Mouse (Mus musculus) heart, postnatal 25 days (tissue): ENCODE data around the gene Rerg. TPM values are rescaled to one million over a fixed set of nuclear protein-coding genes. Genes with fewer than 3 reads are reported as not detected.

Experiments used
- DNase-seq: peaks from one replicate; pipeline ENCODE4 v3.0.0; 2022; ENCODE audit warnings: low spot score
- intact Hi-C: fragments of 180-260 bp; cut with DNase I; formaldehyde crosslinking; loops from one replicate; pipeline ENCODE4 v1.15.1; 2025
- total RNA-seq, 2 experiments: library from RNA; stranded (reverse); gene quantifications; 2 replicates each; pipeline ENCODE4 v1.2.3; 2021

Rerg gene
- total RNA-seq, 2 experiments from 2014 or later: 3.5 to 4.8 TPM

DNA sequence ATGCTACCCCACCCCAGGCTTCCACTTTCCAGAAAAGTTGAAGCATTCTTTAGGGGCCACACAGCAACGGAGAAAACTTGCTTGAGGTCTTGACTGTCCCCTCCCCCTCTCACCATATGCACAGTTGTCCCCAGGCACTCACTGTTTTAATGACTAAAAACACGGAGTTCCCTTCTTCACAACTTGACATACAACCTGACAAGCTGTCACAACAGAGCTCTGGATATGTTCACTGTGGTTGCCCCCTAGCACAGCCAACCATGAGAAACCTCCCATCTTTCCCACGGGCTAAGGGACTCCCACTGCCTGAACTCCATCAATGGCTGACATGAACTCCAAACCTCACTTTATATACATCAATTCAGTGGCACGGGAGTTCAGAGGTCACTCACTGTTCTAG, 3.5 kb downstream of the Rerg start:
- intact Hi-C loops: loop anchor here (5.0 kb wide), 1 partner anchor 175 kb away; no protein-coding TSS in a partner anchor
- DNase-seq: no peak

DNA sequence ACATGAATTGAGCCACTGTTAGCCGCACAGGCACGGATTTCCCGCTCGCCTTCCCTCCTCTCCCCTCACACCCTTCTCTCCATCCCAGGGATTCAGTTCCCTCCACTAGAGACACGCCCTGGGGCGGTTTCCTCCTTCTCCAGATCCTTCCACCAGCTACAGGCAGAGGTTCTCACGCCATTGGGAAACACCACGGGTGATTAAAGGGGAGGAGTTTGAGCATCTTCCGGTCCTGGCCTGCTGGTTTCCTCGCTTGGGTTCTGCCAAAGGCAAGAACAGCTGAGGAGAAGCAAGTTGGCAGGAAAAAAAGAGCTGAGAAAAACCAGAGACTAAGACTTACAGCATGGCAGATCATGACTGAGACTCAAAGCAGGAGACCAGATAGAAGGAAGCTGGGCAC, 6.7 kb downstream of the Rerg start:
- intact Hi-C loops: no loop called here
- no peak for DNase-seq

DNA sequence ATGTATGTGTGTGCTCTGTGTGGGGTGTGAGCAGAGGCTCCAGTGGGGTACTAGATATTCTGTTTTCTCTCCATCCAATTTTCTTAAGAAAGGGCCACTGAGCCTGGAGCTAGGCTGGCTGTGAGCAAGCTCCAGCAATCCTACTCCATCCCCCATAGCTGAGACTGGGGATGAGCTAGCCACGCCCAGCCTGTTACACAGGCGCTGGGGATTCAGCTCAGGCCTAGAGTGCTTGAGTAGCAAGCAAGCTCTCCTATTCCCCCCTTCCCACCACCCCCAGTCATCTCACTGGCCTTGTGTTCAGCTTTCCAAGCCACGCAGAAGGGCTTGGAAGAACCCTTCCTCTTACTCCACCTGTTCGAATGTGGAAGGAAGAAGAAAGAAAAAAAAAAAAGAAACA, 7.2 kb downstream of the Rerg start:
- intact Hi-C loops: no loop called here

DNA sequence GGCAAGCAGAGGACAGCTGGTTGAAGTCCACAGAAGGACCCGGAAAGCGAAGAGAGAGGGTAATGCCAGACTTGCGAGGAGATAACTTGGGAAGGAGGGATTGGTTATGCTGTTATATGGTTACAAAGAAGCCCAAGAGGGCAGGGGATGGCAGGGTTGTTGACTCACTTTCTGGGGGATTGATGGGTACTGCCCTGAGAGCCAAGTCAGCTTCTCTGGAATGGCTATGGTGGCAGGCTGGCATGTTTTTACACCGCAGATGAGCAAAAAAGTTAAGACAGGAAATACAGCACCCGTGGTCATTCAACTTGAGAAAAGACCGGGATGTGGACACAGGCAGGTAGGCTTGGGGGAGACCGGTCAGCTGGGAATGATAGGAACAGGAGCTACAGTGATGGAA, 7.8 kb downstream of the Rerg start:
- intact Hi-C loops: no loop called here

More for the DNA sequence above, 7.2 kb downstream of the Rerg start:
- DNase-seq: no peak

DNA sequence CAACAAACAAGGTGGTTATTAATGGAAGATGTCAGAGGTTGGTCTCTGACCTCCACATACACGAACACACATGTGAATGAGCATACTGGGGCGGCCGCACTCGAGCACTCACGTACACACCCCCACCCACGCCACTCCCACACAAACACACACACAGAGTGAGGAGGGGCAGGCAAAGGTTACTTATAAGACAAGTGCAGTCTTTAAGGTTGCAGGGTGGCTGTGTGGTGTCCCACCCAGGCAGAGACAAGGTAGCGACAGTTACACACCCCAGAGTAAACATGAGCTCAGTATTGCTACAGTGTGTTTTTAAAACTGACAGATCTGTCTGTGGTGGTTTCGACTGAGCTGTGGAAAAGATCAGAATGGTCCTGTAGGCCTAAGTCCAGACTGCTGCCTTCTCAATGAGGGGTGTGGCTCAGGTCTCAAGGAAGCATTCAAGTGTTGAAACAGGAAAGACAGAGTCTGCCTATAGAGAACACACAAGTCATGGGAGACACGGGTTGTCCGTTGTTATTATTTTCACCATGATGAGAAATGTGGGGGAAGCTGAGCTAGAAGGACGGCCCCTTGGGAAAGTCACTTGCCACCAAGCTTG, 8.7 kb downstream of the Rerg start:
- no peak for DNase-seq
- intact Hi-C loops: no loop called here

More for the DNA sequence above, 7.8 kb downstream of the Rerg start:
- DNase-seq: no peak

DNA sequence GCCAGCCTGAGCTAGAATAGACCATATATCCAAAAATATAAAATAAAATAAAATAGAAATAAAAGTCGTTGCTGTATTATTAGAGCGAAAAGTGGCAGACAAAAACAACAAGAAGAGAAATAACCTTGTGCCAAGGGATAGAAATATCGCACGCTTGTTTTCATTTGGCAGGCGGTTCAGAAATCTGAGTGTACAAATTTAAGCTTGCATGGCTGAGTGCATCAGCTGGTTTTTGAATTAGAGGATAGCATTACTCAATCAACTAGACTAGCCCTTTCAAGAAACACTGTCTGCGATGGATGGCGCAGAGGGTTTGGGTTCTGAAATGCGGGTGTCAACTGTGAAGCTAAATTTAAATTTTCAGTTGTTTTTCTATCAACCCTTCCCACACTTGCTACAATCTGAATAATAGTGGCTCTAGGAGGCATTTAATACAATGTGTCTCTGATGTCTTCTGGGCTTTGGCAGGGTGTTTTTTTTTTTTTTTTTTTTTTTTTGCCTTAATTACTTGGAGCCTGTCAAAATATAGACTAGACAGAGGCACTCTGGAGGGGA, 10.8 kb downstream of the Rerg start:
- no peak for DNase-seq
- intact Hi-C loops: no loop called here

DNA sequence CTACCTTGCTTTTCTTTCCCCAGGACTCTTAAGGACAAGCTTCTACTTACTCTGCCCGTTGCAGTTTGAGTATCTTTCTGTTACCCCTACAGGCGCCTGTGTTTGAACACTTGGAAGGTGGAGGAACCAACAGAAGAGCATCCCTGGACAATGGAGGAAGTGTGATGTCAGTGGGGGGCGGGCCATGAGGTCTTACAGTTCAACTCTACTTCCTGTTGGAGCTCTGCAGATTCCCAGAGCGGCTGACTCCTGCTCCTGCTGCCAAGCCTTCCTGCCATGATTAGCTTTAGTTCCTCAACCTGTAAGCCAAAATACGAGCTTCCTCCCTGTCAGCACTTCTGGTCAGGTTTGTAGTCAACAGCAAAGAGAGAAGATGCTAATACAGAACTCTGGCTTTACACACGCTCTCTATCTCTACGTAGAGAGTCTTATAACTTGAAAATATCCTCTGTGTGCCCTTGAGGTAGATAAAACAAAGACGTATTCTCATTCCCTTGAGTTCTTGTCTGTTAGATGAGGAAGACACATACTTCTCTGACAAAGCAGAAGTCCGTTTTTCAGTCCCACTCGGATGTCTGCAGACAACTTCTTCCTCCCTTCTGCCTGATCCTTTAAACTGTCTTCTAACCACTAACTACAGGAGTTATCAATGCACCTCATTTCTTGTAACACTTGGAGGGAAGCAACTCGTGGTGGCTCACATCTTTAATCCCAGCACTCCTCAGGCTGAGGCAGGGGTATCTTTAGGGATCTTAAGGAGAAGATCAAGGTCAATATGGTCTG, 13.7 kb downstream of the Rerg start:
- intact Hi-C loops: no loop called here
- no peak for DNase-seq

DNA sequence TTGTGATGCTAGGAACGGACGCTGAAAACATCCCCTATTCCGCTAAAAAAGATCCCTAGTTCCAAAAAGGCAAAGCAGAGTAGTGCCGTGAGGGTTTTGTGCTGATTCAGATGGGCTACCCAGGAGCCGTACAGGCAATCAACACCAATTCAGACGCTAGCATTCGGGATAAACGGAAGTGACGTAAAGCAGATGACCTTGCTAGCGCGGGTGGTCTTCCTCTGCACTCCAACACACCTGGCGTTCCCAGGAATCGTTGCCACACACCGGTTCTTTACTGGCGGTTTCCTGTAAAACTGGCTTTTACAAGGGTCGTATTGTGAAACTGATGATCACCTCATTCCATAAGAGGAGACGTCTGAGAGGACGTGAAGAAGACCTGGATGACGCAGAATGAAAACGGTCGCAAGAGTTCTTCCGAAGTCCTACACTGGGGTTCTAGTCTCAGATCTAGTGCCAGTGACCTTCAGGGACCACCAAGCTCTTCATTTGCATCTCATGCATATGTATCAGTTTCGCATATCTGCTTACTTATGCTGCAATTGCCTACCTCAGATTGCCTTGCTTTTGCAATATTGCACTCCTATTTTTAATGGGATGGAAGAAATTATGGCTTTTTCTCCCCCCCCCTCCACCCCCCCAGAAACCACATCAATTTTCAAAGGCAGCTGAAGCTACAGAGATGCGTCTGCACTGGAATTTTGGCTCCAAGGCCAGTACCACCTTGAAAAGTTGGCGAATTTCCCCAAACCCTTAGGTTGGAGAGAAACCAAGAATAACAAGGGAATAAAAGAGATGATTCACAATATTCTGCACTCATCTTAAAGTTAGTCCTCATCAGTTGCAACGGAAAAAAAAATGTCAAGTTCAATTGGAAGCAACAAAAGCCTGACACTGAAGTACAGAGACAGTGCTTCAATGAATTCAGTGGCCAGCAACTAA, 14.8 kb downstream of the Rerg start:
- intact Hi-C loops: no loop called here

DNA sequence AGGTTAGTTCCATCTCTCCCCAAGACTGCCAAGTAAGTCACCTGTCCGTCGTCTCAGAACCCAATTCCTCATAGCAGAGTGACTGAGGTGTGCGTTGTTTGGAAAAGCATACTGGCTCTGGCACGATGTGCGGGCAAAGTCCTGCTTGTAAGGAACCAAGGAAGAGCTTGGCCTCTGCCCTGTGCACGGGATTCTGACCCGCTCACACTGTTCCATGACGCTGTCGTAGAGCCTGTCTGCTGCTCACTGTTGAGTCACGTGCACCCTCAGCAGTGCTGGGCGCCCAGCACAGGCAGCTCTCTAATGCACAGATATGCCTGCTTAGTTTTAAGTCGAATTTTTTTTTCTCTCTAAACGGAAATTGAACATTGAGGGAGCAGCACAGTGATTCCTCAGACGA, 17.3 kb downstream of the Rerg start:
- intact Hi-C loops: no loop called here
- DNase-seq: no peak

More for the DNA sequence above, 14.8 kb downstream of the Rerg start:
- DNase-seq: no peak

DNA sequence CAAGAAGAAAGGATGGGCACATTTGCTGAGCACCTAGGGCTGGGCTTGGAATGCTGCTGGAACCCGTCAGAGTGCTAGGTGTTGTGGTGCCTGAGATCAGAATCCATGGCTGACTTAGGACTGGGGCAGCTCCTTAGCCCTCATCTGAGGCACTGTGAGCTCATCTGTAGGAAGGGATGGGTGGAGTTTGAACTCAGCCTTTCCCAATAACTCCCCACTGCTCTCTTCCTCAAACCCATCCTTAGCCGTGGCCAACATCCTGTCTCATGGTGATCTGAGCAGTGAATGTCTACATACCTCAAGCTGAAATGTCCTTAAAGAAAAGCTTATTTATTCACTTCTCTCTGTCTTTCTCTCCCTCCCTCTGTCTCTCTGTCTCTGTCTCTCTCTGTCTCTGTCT, 19.3 kb downstream of the Rerg start:
- DNase-seq: no peak
- intact Hi-C loops: no loop called here

DNA sequence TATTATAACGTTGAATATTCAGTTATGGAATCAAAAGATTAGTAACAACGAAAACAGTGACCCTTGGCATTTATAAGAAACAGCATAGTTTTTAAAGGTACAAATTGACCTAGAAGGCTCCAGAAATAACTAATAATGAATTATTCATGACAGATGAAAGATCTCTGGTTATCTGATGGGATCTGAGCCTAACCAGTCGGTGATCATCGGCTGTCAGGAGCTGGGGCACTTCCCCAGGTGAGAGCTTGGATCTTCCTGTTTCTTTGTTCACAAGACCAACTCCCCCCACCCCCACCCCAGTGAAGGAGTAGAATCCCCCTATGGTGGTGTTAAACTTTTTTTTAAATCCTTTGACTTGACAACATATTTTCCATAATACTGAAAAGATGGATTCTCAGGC, 20.5 kb downstream of the Rerg start:
- no peak for DNase-seq
- intact Hi-C loops: no loop called here

DNA sequence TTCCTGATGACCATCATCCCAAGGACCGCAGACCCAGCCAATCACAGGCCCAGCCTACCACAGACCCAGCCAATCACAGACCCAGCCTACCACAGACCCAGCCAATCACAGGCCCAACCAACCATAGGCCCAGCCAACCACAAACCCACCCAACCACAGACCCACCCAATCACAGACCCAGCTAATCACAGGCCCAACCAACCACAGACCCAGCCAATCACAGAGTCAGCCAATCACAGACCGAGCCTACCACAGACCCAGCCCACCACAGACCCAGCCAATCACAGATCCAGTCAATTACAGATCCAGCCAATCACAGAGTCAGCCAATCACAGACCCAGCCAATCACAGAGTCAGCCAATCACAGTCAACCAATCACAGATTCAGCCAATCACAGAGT, 23.4 kb downstream of the Rerg start:
- intact Hi-C loops: no loop called here
- no peak for DNase-seq

DNA sequence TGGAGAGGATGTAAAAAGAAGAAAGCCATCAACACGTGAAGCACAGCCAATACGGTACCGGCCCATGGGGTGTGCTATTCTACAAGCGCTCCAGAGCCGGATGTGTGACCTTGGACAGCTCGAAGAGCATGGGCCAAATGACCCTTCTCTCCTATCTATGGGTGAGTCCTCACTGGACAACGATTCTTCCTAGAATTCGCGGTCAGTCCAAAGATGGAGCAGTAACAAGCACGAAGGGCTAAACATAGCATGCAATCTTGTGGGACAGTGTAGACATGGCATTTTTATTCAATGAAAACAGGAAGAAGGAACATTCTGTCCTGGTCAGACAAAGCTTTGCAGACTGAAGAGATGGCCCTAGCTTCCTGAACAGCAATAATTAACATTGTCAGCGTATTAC, 24.7 kb downstream of the Rerg start:
- DNase-seq: no peak
- intact Hi-C loops: no loop called here

DNA sequence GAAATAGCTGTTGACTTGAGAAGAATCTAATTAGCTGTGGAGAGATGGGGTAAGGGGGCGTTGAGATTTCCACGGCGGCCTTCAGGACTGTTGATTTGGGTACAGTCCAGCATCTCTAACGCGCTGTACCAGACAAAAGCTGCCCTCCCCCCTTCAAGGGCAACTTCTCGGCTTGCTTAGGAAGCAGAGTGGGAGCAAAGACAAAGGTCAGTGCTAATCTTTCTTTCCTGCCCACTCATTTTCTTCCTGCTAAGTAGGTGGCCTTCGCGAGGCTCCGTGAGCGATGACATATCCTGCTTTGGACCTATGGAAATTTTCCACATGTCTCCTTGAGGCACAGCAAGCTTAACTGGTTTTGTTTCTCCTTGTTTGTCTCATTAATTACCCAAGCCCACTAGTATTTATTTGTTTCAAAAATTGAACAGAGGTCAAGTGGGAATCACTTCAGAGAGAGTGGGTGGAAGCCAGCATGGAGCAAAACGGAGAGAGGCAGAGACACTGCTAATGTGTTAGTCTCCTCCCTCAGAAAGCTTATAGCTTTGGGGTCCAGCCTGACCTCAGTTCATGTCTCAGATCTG, 25.2 kb downstream of the Rerg start:
- no peak for DNase-seq
- intact Hi-C loops: no loop called here

DNA sequence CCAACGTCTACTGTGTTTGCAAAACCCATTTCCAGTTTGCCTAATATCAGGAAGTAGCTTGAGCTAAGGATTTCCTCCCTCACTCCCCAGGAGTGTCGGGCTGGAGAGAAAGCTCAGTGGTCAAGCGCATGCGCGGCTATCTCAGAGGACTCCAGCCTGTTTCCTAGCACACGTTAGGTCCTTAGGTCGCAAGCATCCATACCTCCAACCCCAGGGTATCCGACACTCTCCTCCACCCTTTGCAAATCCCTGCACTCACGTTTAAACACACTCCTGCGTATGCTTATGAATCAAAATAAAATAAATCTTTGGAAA, 25.8 kb downstream of the Rerg start:
- DNase-seq: no peak
- intact Hi-C loops: no loop called here

DNA sequence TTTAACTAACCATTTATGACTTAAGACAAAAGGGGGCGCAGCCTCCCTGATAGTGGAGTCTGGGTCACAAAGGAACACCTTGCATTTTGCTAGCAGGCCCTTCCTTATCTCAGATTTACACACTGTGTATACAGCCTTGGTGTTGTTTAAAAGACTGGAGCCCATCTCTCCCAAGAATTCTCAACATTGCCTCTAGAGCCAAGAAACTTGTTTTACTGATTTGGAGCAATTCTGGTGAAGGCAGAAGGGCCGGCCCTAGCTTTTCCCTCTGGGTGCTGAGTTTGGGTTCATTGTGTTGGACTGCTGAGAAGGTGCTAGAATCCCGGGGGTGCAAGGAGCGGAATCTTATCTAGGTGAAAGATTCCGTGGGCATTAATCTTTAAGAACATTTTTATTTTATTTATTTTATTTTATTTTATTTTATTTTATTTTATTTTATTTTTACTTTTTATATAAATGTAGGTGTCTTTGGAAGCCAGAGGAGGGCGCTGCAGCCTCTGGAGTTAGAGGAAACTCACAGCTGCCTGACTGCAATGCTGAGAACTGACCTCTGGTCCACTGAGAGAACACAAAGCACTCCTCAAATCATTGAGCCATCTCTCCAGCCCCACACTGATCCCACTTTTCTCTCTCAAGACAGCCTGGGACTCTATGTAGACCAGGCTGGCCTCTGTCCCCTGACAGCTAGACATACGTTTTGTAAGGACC, 26.3 kb downstream of the Rerg start:
- intact Hi-C loops: no loop called here
- DNase-seq: no peak

DNA sequence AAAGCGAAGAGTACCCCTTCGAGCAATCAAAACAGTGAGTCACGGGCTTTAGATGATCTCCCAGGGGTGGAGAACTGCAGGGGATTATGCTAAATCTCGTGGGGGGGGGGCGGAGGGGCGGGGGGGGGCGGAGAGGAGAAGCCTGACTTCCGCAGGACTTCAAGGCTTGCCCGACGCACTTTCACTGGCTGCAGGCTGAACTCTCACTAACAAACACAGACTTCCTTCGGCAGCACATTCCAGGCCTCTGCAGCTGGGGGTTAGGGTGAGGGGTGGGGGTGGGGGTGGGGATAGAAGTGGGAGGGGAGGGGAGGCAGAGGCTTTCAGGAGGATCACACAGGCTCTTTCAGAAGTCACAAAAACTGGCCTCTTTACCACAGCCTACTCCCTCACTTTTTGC, 27.5 kb downstream of the Rerg start:
- DNase-seq: no peak
- intact Hi-C loops: no loop called here

DNA sequence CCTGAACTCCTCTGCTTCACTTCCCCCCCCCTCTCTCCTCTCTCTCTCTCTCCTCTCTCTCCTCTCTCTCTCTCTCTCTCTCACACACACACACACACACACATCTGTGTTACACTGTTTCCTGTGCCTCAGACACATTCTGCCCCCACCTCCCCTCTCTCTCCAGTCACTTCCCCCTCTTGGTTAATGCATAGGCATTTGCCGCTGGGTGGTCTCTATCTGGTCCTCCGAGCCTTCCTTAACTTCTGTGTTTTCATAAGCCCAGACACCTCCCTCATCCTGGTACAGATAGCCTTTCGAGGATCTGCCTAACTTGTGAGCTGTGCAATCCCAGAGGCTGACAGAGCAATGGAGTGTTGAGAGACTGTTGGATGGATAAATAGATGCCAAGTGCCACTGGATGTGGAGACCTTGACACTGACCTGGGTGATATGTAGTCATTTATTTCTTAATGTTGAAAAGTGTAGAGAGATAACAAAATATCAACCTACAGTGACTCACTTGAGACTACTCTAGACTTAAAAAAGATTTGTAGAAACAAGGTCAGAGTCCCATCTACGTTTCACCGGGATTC, 29.0 kb downstream of the Rerg start:
- intact Hi-C loops: no loop called here
- DNase-seq: no peak

DNA sequence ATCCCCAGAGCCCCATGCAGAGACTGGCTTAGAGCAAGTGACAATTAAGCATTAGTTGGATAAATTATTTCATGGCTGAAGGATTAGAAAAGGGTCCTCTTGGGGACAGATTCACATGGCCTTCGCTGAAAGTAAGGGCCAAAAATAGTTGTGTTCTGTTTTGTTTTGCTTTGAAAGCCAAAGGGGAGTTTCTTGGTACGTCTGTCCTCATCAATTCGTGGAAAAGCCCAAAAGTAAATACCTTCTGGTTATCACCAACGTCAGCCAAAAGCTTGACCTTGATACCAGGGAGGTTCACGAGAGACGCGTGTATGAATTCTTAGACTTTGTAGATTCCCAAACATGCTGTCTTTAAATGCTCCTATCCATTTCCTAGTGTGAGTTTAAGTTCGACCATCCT, 31.5 kb downstream of the Rerg start:
- DNase-seq: no peak
- intact Hi-C loops: no loop called here
